Mouse (Mus musculus) right cerebral cortex, postnatal 36 days (tissue): Measurements from ENCODE around the gene Gm17509.

Experiments
- DNase-seq, 2 experiments: peaks; one replicate each; pipeline ENCODE4 v3.0.0; 2022; ENCODE audit warnings: low spot score in 2 of 2, mixed read lengths in 1 of 2

The Gm17509 gene

DNA sequence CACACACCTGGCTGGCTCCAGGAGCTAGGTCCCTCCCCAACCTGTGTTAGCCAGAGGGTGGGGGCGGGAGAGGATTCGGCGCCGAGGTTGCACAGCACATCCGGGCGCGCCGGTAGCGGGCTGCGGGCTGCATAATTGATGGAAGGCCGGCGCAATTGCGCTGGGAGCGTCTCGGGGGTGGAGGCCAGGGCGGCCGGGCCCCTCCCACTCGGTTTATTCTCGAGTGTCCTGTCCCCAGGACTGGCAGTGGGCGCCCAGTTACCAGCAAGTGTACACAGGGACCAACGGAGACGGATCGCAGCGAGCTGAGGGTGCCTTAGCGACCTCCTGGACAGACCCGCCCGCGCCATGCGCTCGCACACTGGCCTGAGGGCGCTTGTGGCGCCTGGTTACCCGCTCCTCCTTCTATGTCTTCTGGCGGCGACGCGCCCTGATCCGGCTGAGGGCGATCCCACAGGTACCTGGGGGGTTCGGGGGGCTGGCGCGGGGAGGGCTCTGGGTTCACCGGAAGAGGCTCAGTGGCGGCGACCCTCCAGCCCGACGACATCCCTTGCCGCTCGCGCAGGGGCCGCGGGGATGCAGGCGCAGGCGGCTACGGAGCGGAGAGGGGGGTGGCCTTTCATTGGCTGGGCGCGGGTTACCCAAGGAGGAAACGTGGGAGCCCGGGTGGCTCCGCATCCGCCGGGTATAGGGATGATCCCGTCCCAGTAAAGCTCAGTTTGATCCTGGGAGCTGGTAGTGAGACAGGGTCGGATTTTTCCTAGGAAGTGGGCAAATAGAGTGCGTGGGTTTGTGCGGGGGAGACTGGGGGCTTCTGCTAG is at the start of gene Gm17509:
Gene Gm17509 (minus strand): TSS at position 575 of the 821 bp plus-strand sequence.
- peak; percentile 37 to 60 for DNase-seq

DNA sequence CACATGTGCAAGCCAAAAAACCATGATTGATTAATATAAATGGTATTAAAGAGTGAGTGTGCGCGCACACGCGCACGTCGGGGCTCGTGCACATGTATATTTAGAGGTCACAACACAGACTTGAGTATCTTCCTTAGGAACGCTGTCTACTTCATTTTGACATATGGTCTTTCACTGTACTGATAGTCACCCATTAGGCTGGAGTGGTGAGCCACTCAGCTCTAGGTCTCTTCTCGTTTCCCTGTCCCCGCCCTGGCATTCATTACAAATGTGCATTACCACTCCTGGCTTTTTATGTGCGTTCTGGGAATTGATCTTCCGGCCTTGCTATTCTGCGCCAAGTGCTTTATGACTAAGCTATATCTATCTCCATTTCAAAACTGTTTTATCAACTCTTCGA is 47.1 kb upstream of the Gm17509 start:
- no peak for DNase-seq

DNA sequence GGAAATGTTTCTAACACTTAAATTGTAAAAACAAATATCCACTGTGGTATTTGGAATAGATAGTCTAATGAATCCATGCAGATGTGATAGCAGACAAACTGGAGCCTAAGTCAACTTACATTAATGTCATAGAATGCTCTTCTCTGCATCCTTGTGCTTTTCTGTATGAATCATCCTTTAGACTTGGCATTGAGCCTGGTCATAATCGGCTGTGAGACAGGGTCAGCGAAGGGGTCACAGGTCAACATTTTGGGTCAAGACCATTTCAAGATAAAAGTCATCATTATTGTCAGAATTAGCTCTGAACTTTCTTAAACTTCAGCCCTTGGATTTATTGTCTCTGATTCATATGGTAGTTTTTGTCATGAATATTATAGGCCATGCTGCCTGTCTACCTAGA is 45.3 kb upstream of the Gm17509 start:
- DNase-seq, result no peak

DNA sequence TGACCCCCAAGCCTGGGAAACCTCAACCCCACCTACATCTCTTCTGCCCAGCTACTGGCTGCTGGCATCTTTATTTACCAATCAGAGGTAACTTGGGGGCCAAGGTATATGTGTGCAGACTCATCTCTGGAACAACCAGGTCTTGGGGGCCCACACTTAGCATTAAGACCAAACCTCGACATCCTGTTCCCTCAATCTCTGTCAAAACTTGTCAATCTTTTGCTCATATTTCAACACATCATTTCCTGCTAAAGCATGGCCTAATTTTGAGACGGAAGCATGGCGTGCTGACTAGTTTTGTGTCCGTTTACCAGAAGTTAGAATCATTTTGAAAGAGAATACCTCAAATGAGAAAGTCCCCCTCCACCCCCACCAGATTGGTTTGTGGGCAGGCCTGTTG is 39.8 kb upstream of the Gm17509 start:
- no peak for DNase-seq

DNA sequence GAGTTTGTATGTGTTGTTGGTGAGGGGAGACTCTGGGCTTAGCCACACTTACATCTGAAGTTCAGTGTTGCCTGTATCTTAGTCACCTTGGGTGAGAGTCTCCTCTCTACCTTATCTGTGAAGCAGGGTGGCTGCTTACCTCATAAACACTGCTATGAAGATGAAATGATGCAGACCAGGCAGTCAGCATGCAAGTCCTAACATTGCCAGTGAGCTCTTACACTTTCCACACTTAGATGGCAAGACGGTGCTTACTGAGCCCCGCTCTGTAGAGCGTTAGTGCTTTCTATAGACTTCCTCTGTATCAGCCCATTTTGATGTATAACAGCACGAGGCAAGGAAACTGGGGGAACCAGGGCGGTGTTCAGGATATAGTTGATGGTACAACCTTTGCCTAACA is 21.7 kb upstream of the Gm17509 start:
- DNase-seq, result no peak

DNA sequence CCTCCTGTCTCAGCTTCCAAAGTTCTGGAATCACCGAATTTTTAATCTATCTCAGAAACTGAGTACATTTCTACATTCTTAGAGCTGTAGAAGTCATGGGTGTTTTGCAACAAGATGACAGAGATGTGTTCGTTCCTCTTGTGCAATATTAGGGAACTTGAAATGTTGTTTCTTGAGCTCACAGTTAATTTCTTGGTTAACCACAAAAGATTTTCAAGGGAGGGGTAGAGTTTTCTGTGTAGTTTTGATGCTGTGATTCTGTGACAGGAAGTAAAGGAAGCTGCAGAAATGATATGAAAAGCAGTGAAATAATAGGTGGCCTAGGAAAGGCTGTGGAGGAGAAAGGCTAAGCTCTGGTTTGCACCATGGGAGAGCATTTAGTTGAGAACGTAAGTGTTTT is 21.2 kb upstream of the Gm17509 start:
- no peak for DNase-seq

DNA sequence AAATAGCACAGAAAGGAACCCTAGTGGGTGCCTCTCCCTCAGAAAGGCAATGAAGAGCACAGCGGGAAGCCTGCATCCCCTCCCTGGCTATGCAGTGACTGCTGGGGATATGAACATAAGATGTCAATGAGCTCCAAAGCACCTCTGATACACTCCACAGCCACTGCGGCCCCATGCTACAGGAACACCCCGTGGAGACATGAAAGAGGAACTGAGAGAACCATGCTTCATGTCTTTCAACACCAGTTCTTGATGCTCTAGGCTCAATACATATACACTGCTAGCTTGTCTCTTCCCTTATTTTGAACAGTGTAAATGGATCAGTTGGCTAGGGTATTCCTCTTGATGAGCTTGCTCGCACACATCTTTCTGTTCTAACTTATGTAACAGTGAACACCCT is 16.2 kb upstream of the Gm17509 start:
- no peak for DNase-seq

DNA sequence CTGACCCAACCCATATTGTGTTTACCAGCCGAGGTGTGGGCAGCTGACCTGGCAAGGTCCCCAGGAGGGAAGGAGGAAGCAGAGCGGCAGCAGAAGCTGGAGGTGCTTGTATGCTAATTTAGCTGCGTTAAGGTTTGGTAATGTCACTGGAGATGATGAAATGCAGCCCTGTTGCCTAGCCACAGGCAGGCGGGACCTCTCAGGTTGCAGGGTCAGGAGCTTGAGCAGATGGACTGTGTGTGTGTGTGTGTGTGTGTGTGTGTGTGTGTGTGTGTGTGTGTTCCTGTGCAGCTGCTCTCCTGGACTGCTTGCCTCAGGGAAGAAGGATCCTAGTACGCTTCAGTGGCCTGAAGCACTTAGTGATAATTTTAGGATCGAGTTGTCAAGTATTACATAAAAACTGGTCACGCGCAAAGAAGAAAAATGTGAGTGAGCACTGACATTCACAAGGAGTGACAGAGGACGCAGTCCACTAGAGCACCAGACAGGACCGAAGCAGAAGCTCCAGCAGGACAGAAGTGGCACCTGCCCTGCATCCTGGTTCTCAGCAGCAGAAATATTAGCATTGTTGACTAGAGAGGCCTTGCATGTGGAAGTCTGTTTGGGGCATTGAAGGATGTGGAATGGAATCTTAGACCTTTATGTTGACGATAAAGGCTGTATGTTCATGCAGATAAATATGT is 14.8 kb upstream of the Gm17509 start:
- no peak for DNase-seq

DNA sequence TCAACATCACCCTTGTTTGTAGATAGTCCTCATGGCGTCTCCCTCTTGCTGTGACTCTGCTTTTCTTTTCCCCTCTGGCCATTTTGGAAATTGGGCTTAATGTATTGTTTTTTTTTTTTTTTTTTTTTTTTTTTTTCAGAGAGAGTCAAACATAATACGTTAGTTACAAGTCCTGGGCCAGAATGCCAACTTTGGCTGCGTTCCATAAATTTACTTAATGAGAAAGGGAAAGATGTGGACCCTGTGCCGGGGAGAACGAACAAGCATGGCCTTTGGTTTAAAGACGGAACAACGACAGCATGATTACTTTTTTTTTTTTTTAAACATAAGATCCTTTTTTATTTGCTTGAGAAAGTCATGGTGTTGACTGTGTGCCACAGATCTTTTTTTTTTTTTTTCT is 13.6 kb upstream of the Gm17509 start:
- no peak for DNase-seq

DNA sequence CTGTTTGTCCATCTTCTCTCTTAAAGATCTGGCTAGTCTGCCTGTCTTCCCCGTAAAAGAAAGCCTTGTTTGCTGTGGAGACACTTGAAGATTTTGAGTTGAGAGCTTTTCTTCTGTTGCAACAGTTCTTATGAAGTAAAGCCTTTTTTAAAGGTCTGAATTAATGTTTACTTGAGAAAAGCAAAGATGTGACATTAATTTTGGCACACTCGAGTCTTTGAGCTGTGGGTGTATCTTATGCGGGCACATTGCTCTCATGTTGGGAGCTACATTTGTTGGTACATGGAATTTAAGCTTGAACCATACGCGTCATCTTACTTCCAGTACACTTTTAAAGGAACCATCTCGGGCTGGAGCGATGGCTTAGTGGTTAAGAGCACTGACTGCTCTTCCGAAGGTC is 12.9 kb upstream of the Gm17509 start:
- DNase-seq, result no peak

DNA sequence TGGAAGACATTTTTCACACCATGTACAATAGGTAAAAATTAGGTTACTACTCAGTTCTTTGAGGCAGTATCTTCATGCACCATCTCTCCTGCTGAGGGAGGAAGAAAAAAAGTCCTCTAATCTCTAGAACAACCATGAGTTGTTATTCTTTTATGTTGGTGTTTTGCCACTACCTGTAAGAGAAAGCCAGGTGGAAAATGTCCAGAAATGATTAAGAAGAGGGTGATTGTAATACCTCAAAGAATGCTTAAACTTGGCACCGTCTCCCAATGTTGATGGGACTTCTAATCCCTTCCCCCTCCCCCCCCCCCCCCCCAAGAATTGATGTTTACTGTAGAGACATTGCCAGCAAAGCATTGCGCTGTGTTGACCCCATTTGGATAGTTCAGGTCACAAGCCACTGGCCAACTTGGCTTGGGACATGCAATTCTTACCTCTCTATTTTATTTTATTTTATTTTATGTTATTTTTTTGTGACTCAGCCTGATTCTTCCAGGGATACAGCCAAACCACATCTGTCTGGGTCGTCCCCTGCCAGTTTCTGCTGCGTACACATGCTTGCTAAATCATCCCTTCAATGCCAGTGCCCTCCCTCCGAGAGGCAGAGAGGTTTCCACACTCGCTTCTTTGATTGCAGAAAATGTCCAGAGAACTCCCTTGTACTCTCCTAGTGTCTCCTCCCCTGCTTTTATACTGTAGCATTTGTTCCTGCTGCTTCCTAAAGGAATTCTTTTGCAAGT is 9.7 kb upstream of the Gm17509 start:
- DNase-seq, result no peak

DNA sequence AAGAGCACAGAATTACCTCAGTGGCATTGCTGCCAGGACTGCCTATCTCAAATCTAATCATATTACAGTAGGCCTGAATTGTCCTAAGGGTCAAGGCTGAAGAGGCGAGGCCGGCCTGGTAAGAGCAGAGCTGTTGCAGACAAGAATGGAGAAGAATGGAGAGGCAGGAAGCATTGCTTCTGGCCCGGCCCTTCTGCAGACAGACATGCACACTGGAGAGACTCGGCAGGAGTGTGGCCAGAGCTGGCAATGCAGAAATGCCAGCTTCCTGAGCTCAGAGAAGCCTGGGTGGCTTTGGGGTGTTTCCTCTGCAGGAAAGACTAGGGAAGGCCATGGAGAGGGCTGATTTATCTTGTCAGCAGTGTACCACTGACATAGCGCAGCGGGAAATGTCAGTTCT is 4.7 kb upstream of the Gm17509 start:
- no peak for DNase-seq

DNA sequence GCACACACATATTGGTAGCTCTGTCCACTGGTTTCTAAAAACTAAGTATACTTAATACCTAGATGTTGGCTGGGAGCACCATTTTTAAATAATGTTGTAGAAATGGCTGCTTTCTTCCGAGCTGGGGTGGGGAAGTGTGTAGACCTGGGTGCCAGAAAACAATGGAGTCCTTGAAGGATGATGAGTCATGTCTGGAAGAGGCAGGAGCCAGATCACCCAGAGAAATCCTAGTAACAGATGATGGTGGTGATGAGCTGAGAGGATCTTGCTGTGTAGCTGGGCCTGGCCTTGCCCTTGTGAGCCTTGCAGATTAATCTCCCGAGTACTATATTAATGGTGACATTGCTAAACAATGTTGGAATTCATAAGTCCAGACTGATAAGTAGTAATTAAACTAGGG is 4.0 kb upstream of the Gm17509 start:
- no peak for DNase-seq

DNA sequence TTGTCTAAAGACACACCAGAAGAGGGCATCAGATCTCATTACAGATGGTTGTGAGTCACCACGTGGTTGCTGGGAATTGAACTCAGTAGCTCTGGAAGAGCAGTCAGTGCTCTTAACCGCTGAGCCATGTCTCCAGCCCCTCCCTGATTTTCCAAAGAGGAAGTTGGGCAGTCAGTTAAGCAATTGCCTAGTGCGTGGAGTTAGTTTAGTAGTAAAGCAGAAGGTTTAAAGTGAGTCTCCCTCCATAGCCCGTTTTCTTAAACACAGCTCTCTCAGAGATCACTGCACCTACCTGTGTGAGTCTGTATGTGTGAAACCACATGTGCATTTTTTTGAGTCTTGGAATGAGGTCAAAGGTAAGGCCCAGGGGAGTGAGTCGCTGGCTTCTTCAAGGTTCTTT is 2.2 kb upstream of the Gm17509 start:
- no peak for DNase-seq

DNA sequence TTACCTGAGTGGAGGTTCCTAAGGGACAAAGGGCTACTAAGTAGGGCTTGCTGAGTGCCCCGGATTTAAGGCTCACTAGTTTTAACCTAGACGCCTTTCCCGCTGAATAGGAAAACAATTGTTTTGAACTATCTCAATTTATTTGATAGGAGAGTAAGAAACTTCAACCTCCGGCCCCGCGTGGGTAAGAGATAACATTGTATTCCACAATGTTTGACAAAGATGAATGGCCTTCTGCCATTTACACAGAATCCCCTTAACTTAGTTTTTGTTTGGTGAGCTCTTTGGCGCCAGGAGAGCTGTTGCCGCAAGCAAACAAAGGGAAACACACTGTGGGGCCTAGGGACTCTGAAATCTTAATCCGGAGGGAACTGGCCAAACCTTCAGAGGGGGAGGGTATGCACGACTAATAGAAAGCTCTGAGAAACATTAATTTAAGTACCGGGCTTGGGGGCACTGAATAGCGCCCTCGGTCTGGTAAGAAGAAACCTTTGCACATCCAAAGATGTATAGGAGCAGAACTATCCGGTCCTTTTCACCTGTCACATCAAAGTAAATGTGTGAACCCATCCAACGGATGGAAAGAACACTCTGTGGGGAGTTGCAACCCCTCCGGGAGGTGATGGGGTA is 889 bp downstream of the Gm17509 start:
- no peak for DNase-seq

DNA sequence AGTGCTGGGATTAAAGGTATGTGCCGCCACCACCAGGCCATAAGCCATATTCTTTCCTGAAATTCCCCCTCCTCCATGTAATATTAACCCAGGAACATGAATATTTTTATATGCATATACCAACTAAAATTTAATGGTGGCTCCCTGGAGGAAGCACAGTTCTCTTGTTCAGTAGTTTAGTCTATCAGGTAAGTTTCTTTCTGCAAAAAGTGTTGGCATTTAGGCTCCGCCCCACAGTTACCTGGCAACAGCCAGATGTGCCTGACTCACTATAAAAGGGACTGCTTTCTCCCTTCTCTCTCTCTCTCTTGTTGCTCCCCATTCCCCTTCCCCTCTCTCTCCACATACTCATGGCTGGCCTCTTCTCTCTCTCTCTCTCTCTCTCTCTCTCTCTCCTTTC is 2.8 kb downstream of the Gm17509 start:
- DNase-seq, result no peak

DNA sequence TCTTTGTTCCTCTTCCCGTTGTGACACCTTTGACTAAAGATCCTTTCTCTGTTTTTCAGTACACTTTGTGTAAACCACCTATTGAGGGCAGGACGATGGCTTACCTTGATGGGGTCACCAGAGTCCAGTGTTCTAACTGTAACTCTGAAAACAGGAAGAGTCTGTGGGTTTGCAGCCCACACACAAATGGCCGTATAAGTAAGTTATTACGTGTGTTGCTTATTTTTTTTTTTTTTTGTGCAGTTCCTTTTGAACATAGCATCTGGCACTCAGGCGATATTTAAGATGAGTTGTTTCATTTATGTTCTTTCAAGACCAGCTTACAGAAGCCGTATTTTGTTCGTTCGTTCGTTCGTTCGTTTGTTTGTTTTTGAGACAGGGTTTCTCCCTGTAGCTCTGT is 3.3 kb downstream of the Gm17509 start:
- DNase-seq, result no peak

DNA sequence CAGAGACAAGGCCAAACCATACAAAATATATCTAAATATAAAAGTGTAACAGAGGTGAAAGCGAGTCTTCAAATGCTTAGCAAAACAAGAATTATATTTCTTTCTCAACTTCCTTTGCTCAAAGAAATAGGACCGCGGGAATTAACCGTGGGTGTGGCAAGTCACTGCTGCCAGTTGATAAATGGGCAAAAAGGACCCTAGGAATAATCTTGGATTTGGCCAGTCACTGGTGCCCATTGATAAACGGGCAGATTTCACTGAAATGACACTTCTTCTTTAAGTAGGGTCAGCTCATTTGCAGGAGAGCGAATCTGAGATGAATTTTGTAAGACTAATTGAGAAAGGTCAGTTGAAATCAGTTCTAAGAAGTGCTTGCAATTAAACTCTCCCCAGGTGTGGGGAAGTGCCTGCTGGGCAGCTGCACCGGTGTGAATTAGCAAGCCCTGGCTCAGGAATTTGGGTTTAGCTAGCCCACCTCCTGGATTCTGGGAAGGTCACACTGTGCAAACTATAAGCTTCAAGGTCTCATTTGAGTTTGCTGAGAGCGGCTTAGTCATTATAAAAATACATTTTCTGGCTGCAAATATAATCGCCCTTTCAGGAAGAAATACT is 4.0 kb downstream of the Gm17509 start:
- DNase-seq, result no peak

DNA sequence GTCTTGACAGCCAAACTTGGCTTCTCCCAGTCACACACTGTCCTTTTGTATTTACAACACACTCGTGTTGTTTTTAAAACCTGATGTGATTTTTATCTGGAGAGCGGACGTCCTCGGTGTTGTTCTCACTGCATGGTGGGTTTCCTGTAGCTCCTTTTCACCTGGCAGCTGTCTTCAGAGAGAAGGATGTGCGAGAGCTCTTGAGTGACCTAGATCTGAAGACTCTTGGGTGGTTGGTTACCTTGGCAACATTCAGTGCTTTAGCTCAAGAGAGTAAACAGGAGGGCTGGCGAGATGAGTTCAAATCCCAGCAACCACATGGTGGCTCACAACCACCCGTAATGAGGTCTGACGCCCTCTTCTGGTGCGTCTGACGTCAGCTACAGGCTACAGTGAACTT is 4.7 kb downstream of the Gm17509 start:
- no peak for DNase-seq

DNA sequence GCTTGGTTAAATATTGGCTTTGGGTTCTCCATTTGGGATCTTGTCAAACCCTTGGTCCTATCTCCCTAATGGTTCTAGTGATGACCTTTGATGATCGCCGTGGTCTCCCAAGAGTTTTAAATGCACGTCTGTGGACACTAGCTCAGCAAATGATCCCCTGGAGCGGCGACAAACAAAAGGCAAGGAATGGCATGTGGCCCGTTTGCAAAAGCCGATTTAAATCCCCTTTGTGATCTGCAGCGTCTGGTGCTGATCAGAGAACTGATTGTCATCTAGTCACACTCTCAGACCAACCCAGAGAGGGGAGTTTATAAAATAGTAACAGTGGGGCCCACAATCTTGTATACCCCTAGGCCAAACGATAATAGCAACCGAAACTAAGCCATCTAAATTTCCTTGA is 5.4 kb downstream of the Gm17509 start:
- DNase-seq, result no peak

DNA sequence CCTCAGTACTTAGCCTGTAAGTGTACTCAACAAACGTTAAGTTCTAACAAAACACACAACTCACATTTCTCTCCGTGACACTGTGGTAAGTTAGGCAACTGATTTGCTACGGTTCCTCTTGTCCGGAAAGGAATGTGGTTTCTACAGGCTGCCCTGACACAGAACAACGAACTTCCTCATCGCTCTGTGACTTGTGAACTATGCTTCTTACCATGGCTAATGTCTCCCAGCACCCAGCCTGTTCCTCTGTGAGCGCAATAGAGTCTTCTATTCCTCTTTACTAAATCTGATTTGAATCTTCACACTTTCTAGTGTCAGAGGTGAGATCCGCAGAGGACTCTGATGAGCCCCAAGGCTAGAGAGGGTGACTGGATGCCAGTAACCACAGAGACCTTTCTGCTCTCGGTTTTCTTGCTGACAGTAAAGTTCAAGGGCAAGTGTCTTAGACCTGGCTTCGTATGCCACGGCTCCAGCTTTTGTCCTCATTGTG is 9.4 kb downstream of the Gm17509 start:
- DNase-seq, result no peak

DNA sequence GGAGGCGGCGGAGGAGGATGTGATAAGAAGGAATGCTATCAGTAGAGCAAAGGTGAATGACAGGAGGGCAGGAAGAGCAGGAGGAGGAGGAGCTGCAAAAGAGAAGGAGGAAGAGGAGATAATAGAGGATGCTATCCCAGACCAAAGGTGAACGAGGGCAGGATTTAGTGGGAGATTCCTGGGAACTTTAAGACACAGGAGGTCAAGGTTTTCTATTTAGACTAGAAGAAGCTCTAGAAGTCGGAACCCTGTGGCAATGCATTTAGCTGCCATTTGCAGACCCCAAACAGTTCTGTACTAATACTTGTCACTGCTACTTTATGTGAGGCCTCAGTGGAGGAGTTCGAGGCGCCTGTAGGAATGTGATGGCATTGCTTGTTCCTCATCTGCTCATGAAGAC is 12.6 kb downstream of the Gm17509 start, which contains the start of gene Emb:
Gene Emb (plus strand): TSS at position 301 of the 400 bp plus-strand sequence.
- DNase-seq, result no peak
